Mouse (Mus musculus): ENCODE results near the gene Ccdc43.

Ccdc43 gene

GRCm38 (mm10) chr11:102665637-102666435, 31.7 kb downstream of the Ccdc43 start:
- in situ Hi-C loops (cut with MboI, MseI), result no loop called here

- in situ Hi-C loops (cut with MboI, MseI), result no loop called here
These were observed 32.4 kb downstream of the Ccdc43 start for GRCm38 (mm10) chr11:102665151-102665550.

GRCm38 (mm10) chr11:102663416-102663815, 34.2 kb downstream of the Ccdc43 start, which contains the start of gene Meioc:
Meioc (plus strand) TSS chr11:102663716.
- in situ Hi-C loops (cut with MboI, MseI), result no loop called here

- in situ Hi-C loops (cut with MboI, MseI), result loop anchor here (5.0 kb wide), 1 partner anchor 70 kb away; no protein-coding TSS in a partner anchor
These were observed 40.7 kb downstream of the Ccdc43 start for GRCm38 (mm10) chr11:102656931-102657330.

GRCm38 (mm10) chr11:102656326-102656926, 41.2 kb downstream of the Ccdc43 start:
- in situ Hi-C loops (cut with MboI, MseI), result loop anchor here (5.0 kb wide), 1 partner anchor 69 kb away; no protein-coding TSS in a partner anchor

- in situ Hi-C loops (cut with MboI, MseI), result loop anchor here (5.0 kb wide), 1 partner anchor 69 kb away; no protein-coding TSS in a partner anchor
These were observed 41.7 kb downstream of the Ccdc43 start for GRCm38 (mm10) chr11:102655888-102656287.

GRCm38 (mm10) chr11:102652844-102653243, 44.7 kb downstream of the Ccdc43 start:
- in situ Hi-C loops (cut with MboI, MseI), result no loop called here

- in situ Hi-C loops (cut with MboI, MseI), result no loop called here
These were observed 46.2 kb downstream of the Ccdc43 start for GRCm38 (mm10) chr11:102651381-102651780.

GRCm38 (mm10) chr11:102647885-102648284, 49.7 kb downstream of the Ccdc43 start:
- in situ Hi-C loops (cut with MboI, MseI), result no loop called here

GRCm38 (mm10) chr11:102646226-102646625, 51.4 kb downstream of the Ccdc43 start:
- in situ Hi-C loops (cut with MboI, MseI), result no loop called here

GRCm38 (mm10) chr11:102643891-102644382, 53.6 kb downstream of the Ccdc43 start:
- in situ Hi-C loops (cut with MboI, MseI), result no loop called here

GRCm38 (mm10) chr11:102636887-102637286, 60.7 kb downstream of the Ccdc43 start:
- in situ Hi-C loops (cut with MboI, MseI), result no loop called here
